Mouse (Mus musculus): ENCODE results near the gene 2310022B05Rik. TPM values are rescaled to one million over a fixed set of nuclear protein-coding genes. Genes with fewer than 3 reads are reported as not detected.
A peak's percentile ranks its signal among the peaks of the same experiment; 100 is the strongest.

Gene 2310022B05Rik
- polyA plus RNA-seq, 1 experiment from 2014 or later = 46.0 TPM

GRCm38 (mm10) chr8:124695424-124696100 lies 32.4 kb upstream of the 2310022B05Rik start:
- Histone ChIP-seq H3K9ac (no peak overlapping the region), H3K27me3 (ENCODE audit: insufficient read depth, low read length) (no peaks in the 10 kb centered on the region), H3K4me3 (ENCODE audit: low read depth, low read length) (no peak overlapping the region), H3K9me3 (ENCODE audit: low read depth, low read length) (no peaks in the 10 kb centered on the region), H3K36me3 (ENCODE audit: insufficient read depth) (peaks cover 50% of the 10 kb centered on the region), H3K4me2 (no peak overlapping the region), H3K27ac (ENCODE audit: low read depth) (no peak overlapping the region), H3K4me1 (ENCODE audit: insufficient read depth) (no peaks in the 10 kb centered on the region)
- no peak for DNase-seq
- TF ChIP-seq CTCF (IDR thresholded peaks at IDR 0.05; ENCODE audit: low read depth) = no peak
- no peak for ATAC-seq (ENCODE audit: insufficient read depth)
- 90% methylated on average over 22 of the region's 22 CpGs for WGBS

GRCm38 (mm10) chr8:124691706-124692105 lies 28.5 kb upstream of the 2310022B05Rik start:
- no peaks in the 10 kb centered on the region for H3K4me1 ChIP-seq (ENCODE audit: insufficient read depth)
- no peaks in the 10 kb centered on the region for H3K27me3 ChIP-seq (ENCODE audit: insufficient read depth, low read length)
- no peak overlapping the region for H3K9ac ChIP-seq
- H3K4me2 ChIP-seq = no peak overlapping the region
- ATAC-seq (ENCODE audit: insufficient read depth) = peak; percentile 76; the same call in 1 of the 2 replicates
- H3K9me3 ChIP-seq (ENCODE audit: low read depth, low read length) = no peaks in the 10 kb centered on the region
- H3K27ac ChIP-seq (ENCODE audit: low read depth) = no peak overlapping the region
- no peak for TF ChIP-seq CTCF (IDR thresholded peaks at IDR 0.05; ENCODE audit: low read depth)
- DNase-seq = peak; percentile 37
- H3K36me3 ChIP-seq (ENCODE audit: insufficient read depth) = peaks cover 34% of the 10 kb centered on the region
- 73% methylated on average over 4 of the region's 4 CpGs for WGBS
- H3K4me3 ChIP-seq (ENCODE audit: low read depth, low read length) = no peak overlapping the region

- Histone ChIP-seq H3K27me3 (ENCODE audit: insufficient read depth, low read length) (no peaks in the 10 kb centered on the region), H3K9me3 (ENCODE audit: low read depth, low read length) (no peaks in the 10 kb centered on the region), H3K4me3 (ENCODE audit: low read depth, low read length) (no peak overlapping the region), H3K36me3 (ENCODE audit: insufficient read depth) (peaks cover 37% of the 10 kb centered on the region; the same call in 1 of the 2 replicates), H3K4me2 (no peak overlapping the region), H3K27ac (ENCODE audit: low read depth) (no peak overlapping the region), H3K4me1 (ENCODE audit: insufficient read depth) (no peaks in the 10 kb centered on the region), H3K9ac (no peak overlapping the region)
- 66% methylated on average over 13 of the region's 13 CpGs for WGBS
- DNase-seq = peak; percentile 17
- TF ChIP-seq CTCF (IDR thresholded peaks at IDR 0.05; ENCODE audit: low read depth) = no peak
- ATAC-seq (ENCODE audit: insufficient read depth) = no peak
Measured at GRCm38 (mm10) chr8:124688899-124689298, 25.7 kb upstream of the 2310022B05Rik start.

GRCm38 (mm10) chr8:124682218-124682617 lies 19.0 kb upstream of the 2310022B05Rik start:
- Histone ChIP-seq H3K36me3 (ENCODE audit: insufficient read depth) (peaks cover 63% of the 10 kb centered on the region), H3K27ac (ENCODE audit: low read depth) (no peak overlapping the region), H3K4me2 (no peak overlapping the region), H3K27me3 (ENCODE audit: insufficient read depth, low read length) (no peaks in the 10 kb centered on the region), H3K9me3 (ENCODE audit: low read depth, low read length) (no peaks in the 10 kb centered on the region), H3K4me1 (ENCODE audit: insufficient read depth) (no peaks in the 10 kb centered on the region), H3K4me3 (ENCODE audit: low read depth, low read length) (no peak overlapping the region), H3K9ac (no peak overlapping the region; the same call in 1 of the 2 replicates)
- DNase-seq (no peak), ATAC-seq (ENCODE audit: insufficient read depth) (no peak)
- WGBS = 84% methylated on average over 10 of the region's 10 CpGs
- no peak for TF ChIP-seq CTCF (IDR thresholded peaks at IDR 0.05; ENCODE audit: low read depth)

GRCm38 (mm10) chr8:124681792-124682157 lies 18.6 kb upstream of the 2310022B05Rik start:
- H3K4me3 ChIP-seq (ENCODE audit: low read depth, low read length) = no peak overlapping the region
- H3K9me3 ChIP-seq (ENCODE audit: low read depth, low read length) = no peaks in the 10 kb centered on the region
- no peaks in the 10 kb centered on the region for H3K4me1 ChIP-seq (ENCODE audit: insufficient read depth)
- peaks cover 62% of the 10 kb centered on the region for H3K36me3 ChIP-seq (ENCODE audit: insufficient read depth)
- TF ChIP-seq CTCF (IDR thresholded peaks at IDR 0.05; ENCODE audit: low read depth) = peak; percentile 39
- H3K27ac ChIP-seq (ENCODE audit: low read depth) = no peak overlapping the region
- H3K27me3 ChIP-seq (ENCODE audit: insufficient read depth, low read length) = no peaks in the 10 kb centered on the region
- WGBS = 69% methylated on average over 10 of the region's 10 CpGs
- no peak for DNase-seq
- peak; percentile 39; the same call in 1 of the 2 replicates for ATAC-seq (ENCODE audit: insufficient read depth)
- no peak overlapping the region for H3K4me2 ChIP-seq
- H3K9ac ChIP-seq = no peak overlapping the region

GRCm38 (mm10) chr8:124681077-124681791 lies 18.1 kb upstream of the 2310022B05Rik start:
- 63% methylated on average over 10 of the region's 10 CpGs for WGBS
- no peak overlapping the region for H3K9ac ChIP-seq
- DNase-seq (peak; percentile 27), ATAC-seq (ENCODE audit: insufficient read depth) (no peak)
- no peak for TF ChIP-seq CTCF (IDR thresholded peaks at IDR 0.05; ENCODE audit: low read depth)
- no peaks in the 10 kb centered on the region for H3K9me3 ChIP-seq (ENCODE audit: low read depth, low read length)
- no peaks in the 10 kb centered on the region for H3K27me3 ChIP-seq (ENCODE audit: insufficient read depth, low read length)
- no peak overlapping the region for H3K27ac ChIP-seq (ENCODE audit: low read depth)
- H3K4me1 ChIP-seq (ENCODE audit: insufficient read depth) = no peaks in the 10 kb centered on the region
- H3K4me3 ChIP-seq (ENCODE audit: low read depth, low read length) = no peak overlapping the region
- no peak overlapping the region for H3K4me2 ChIP-seq
- H3K36me3 ChIP-seq (ENCODE audit: insufficient read depth) = peaks cover 62% of the 10 kb centered on the region

- Histone ChIP-seq H3K9ac (no peak overlapping the region), H3K36me3 (ENCODE audit: insufficient read depth) (peaks cover 60% of the 10 kb centered on the region), H3K4me2 (no peak overlapping the region), H3K27ac (ENCODE audit: low read depth) (no peak overlapping the region), H3K4me1 (ENCODE audit: insufficient read depth) (no peaks in the 10 kb centered on the region), H3K27me3 (ENCODE audit: insufficient read depth, low read length) (no peaks in the 10 kb centered on the region), H3K4me3 (ENCODE audit: low read depth, low read length) (no peak overlapping the region), H3K9me3 (ENCODE audit: low read depth, low read length) (no peaks in the 10 kb centered on the region)
- ATAC-seq (ENCODE audit: insufficient read depth) (no peak), DNase-seq (no peak)
- TF ChIP-seq CTCF (IDR thresholded peaks at IDR 0.05; ENCODE audit: low read depth) = no peak
- 93% methylated on average over 13 of the region's 13 CpGs for WGBS
Measured at GRCm38 (mm10) chr8:124678246-124678645, 15.1 kb upstream of the 2310022B05Rik start.
